Mouse (Mus musculus) embryo, embryonic 10 days (tissue): Measurements from ENCODE around the gene Shb.

Experiments
- DNase-seq: peaks from one replicate; pipeline ENCODE4 v3.0.0-alpha.2; 2015; ENCODE audit warnings: low spot score

Shb gene

DNA sequence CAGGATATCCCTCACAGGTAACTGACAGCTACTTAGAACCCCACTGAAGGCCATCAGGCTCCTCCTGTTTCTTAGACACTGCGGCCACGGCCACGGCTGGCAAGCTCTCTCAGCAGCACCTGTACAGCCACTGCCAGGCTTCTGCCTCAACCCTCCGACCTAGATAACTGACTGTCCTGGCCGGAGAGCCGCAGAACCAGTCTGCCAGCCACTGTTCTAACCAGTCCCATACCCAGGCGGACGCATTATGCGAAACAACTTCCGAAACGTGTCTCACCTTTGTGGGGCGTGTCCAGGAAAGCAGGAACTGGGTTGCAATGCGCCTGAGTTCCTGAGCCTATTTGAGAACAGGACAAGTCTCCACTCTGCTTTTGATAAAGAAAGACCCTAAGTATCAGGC is 50.0 kb downstream of the Shb start:
- DNase-seq, result no peak

DNA sequence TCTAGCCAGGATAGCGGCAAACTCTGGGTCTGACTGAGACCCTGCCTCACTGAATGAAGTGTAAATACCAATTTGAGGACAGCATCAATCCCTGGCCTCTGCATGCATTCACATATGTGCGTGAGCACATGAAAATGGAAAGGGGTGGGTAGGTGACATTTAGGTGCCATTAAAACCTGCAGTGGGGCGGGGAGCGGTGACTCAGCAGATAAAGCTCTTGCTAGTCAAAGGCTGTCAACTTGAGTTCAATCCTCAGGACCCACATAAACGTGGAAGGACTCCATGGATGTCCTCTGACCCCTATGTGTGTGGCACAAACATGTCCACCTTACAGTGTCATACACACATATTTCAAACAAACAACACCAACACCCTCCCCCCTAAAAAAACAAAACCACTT is 50.8 kb downstream of the Shb start:
- DNase-seq, result no peak

DNA sequence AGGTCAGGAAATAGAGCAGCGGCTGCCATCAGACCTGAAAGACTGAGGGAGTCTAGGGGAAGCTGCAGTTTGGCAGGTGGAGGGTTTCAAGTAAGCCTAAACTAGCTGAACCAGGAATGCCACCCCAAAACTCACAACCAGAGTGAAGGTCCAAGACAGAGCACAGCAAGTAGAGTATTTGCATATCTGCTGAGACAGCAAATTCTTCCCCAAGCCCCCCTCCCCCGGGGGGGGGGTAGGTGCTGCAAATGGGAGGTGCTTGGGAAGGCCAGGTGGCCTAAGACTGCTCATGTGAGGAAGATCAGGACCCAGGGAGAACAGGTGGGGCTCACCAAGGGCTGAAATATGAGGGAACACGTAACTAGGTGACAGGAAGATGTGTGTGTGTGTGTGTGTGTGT is 51.7 kb downstream of the Shb start:
- DNase-seq, result no peak

DNA sequence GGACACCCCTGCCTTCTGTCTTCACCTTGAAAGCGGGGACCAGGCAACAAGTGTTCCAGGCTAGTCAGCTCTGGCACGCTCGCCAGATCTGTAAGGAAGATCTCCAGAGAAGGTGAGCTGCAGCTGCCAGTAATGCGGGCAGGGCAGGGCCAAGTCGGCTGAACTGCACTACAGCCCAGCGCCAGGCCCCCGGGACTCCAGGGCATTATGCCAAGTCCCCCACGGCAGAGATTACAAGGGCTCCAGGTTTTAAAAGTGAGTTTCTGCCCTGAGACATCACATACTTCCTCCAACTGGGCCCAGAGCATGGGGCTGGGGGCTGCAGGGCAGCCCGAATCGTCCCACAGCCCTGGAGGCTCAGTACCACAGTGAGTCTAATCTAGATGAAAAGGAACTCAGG is 52.8 kb downstream of the Shb start:
- DNase-seq, result no peak

DNA sequence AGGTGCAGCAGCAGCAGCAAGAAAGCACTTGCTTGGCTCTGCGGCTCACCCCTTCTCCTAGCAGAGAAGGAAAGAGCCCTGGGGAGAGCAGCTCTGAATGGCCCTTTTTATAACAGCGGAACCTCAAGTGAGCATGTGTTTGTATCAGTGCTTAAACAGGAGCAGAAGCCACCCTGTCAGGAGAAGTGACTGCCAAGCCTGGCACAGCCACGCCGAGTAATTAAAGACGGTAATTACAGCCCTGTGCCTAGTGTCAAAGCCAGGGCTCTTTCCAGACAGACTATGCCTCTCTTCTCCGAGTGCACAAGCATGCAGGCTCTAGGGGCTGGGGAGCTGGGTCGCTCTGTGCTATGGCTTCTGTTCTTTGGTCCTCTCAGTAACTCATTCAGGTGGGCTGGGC is 54.1 kb downstream of the Shb start:
- DNase-seq, result no peak

DNA sequence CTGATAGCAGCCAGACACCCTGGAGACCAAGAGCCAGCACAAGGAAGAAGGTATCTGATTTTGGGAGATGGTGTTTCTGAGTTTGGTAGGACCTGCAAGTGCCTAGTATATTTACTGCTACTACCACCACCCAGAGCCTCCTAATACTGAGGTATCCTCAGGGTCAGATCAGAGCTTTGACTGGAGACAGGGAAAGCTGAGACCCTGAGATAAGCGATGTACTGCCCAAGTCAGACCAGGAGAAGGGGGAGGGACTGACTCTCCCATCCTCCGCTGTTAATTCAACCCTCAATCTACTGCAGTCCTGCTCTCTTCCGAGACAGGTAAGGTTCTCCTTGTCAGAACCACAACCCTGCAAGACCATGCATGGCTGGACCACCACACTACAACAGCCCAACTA is 55.2 kb downstream of the Shb start:
- no peak for DNase-seq

DNA sequence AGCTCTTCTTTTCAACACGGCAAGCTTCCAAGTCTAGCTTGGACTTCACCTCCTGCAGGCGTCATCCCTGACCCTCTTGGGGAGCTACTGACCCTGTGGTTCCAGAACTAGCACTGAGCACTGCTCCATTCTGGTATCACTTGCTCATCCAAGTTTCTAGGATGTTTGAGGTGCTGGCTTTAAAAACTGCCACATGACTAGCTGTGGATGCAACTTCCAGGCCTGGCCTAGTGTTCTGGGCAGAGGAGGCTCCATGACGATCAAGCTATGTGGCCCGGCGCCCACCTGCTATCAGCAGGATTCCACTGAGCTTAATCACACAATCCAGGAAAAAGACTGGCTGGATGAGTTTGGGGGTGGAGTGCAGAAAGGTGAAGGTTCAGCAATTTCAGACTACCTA is 57.4 kb downstream of the Shb start:
- no peak for DNase-seq

DNA sequence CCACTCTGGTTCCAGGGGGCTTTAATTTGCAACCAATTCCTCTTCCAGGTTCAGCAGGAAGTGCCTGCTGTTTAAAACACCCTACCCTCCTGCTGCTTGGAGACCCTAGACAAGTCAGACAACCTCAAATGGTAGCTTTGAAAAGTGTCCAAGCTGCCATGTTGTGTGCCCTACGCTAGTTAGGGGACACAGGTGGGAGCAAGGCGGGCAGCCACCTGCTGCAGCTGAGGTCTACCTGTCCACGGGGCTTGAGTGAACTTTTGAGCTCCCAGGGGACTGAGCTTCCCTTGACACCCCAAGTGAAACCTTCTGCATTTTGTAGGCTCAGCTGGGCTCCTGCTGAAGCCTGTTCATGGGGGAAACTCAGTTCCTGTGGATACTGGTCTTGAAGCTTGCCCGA is 58.1 kb downstream of the Shb start:
- DNase-seq, result no peak

DNA sequence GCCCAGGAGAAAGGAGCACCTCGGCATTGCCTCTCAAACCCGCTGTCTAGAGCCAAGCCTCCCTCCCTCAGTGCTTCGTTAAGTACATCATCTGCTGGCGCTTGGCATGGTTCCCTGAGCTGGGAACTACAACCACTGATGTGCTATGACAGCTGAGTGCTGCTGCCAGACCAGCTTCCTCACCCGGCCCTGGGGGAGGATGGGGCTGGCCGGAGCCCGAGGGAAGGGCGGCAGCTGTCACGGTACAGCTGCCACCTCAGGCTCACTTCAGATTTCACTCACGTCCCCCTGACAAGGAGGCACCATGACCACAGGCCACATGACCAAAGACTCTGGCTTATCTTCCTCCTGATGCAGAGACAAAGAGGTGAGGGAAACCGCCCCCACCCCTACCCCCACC is 59.1 kb downstream of the Shb start:
- DNase-seq, result no peak

DNA sequence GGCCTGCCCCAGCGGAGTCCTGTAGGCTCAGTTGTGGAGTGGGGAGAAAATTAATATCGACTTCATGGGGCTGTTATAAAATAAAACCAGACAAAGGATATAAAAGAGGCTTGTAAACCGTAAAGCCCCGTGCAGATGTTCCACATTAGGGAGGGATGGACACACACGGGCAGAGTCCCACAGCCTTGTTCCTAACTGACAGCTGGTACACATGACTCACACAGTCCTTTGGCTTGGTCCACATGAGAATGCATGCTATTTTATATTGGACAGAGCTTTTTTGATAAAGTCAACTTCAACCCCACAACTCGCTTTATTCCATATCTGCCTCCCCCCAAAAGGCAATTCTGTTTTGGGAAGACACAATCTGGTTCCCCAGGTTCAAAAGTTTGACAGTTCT is 59.6 kb downstream of the Shb start:
- DNase-seq, result no peak

DNA sequence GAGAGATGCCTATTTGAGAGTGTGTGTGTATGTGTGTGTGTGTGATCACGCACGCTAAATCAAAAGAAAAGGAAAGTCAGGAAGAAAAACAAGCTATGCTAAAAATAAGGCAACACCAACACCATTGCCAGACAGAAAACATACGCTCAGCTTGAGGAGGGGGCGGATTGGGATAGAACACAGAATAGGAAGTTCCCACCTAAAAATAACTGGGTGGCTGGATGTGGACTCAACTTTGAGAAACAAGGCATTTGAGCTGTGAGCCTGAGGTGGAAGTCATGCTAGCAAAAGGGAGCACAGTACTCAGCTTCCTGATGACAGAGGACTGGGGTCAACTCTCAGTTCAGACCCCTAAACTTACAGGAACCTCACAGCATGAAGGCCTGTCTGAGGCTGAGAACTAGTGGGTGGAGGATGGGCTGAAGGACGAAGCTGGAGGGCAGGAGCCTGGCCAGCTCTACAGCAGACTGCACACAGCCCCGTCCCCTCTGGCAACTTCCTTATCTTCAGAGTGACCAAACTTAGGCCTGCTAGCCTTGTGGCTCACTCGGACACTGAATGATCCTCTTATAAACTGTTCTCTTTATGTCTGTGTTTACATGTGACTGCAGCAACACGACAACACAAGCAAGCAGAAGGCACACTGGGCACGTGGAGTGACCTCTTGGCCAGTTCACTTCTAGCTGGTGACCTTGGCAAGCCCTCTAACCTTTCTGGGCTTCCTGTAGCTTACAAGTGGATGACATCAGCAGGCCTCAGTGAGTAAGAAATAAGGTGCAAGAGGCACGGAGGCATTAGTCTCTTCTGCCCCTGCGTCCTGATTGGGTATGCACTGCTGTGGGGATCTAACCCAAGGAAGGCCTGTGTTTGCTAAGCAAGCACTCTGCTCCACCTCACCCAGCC is 60.4 kb downstream of the Shb start:
- DNase-seq, result peak; percentile 19

DNA sequence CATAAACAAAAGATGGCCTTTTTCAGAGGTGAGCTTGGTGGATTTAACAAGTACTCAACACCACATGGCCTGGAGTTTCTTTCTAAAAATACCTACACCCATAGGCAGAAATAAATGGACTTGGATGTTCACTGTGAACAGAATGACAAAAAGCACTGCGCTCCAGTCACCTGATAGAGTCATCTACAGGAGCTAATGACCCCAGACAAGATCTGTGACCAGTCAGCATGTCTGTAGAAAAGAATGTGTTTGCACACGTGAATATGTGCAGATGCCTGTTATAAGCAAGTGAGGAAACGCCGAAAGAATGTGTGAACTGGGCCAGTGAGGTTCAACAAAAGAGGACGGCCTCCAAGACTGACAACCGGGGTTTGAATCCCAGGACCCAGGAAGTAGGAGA is 63.2 kb downstream of the Shb start:
- DNase-seq, result no peak

DNA sequence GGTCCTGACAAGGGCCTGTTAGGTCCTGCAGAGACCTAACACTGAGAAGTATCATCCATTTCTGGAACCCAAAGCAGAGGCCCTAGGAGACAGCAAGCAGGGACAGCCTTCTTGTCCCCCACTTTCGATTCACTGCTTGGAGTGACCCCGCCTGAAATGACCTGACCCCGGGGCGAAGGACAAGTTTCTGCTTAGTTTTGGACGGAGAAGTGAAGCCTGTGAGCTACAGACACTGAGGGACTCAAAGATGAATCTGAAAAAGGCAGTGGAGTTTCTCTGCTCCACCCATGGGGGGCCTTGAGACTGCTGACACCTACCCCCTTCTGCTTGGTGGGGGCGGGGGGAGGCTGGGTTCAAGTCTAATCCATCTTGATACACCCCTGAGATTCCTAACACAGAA is 63.8 kb downstream of the Shb start:
- no peak for DNase-seq

DNA sequence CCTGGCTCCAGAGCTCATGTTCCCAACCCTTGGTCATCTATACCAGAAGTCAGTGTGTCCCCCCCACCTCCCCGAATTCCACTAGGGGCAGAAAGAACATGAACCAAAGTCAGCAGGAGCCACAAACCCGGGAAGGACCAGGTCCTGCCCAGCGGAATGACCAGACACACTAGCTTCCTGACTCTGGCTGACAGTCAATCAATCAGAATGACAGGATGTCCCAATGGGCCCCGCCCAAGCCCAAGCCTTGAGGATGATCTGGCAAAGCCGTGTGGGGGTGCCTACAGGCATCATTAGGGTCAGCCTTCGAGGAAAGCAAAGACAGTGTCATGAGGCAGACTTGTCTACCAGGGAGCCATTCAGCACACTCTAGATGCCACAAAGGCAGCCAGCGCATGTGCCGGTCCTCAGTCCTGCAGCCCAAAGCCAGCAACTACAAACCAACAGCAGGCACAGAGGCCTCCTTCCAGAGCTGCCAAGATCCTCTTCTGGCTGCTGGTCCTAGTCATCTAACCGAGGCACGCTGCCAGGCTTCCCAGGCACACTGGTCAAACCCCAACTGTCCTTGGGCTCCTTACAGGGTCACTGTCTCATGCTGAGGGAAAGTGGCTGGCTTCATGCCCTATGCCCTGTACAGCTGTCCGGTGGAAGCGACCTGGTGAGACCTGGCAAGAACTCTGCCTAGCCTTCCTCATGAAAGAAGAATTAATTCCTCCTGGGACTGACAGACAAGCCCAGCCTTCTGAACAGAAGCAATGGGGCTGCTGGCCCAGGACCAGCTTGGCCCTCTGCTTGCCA is 65.0 kb downstream of the Shb start:
- DNase-seq, result no peak

DNA sequence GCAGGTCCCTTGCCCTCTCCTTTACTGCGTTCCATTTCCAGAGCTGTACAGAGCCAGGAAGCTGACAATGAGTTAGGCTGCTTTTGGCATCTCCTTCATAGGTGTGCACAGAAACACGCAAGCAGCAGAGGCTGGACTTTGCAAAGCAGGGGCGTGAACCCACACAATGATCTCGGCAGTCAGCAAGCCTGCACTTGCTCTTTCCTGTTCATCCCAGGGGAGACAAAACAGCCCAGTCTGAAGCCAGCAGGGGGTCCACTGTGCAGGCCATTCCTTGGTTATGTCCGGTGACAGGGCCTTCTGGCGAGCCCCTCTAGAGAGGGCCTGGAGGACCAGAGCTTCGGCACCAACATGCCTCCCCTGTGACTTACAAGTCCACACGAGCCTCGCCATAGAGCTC is 67.3 kb downstream of the Shb start:
- DNase-seq, result no peak

DNA sequence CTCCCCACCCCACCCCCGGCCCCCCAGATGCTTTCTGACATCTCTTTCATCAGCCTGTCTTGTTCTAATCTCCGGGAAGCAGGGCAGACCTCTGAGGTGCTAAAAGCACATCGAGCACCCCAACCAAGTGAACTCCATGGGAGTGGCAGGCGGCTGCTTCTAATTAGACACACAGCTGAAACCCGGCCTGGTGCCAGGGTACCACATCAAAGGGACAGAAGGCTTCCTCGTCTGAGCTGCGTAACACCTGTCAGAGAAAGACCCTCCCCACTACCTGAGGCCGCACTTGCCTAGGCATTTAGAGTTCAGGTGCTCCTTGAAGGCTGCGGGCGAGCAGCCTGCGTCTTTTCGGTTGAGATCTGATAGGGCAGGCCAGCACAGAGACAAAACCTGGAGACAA is 67.7 kb downstream of the Shb start:
- no peak for DNase-seq

DNA sequence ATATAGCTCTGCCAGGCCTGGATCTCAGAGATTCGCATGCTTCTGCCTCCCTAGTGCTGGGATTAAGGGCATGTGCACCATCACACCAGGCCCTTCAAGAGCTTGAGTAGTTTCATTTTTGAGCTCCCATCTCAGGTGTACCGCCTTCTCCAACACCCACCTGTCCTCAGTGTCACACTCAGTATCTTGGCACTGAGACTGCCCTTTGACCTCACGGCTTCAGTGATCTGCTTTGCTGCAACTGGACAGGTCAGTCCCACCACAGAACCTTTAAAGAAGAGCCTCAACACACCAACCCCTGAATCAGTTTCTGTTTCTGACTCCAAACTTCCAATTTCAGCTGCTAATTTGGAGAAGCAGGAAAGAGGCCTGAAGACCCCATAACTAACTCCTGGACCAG is 68.1 kb downstream of the Shb start:
- DNase-seq, result no peak

DNA sequence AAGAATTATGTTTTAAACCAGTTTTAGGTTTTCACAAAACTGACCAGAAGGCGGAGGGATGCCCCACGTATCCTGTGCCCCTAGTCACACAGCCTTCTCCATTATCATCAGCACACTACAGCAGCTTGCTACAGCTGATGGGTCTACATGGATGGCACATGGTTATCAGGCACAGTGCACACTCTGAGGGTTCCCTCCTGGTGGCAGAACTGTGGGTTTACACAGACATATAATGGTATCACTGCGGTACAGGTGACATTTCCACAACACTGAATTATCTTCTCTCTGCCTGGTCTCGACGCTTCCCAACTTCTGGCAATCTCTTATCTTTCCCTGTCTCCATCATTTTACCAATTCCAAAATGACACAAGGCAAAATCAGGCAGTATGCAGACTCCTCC is 69.6 kb downstream of the Shb start:
- DNase-seq, result no peak

DNA sequence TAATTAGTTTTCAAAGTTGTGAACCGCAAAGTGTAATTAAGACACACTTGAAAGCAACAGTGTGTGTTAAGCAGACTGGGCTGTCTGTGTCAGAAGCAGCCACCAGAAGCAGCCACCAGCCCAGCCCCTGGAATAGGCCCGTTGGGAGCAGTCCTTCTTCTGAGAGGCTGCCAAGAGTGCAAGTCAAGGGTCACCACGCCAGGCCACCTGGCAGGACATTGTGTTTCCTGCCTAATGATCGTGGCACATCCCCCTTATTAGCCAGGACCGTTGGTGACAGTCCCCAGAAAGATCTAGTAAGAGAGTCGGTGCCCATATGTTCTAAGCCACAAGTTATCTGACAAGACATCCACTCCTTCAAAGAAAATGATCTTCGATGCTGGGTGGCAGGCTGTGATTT is 70.6 kb downstream of the Shb start:
- DNase-seq, result peak; percentile 58

DNA sequence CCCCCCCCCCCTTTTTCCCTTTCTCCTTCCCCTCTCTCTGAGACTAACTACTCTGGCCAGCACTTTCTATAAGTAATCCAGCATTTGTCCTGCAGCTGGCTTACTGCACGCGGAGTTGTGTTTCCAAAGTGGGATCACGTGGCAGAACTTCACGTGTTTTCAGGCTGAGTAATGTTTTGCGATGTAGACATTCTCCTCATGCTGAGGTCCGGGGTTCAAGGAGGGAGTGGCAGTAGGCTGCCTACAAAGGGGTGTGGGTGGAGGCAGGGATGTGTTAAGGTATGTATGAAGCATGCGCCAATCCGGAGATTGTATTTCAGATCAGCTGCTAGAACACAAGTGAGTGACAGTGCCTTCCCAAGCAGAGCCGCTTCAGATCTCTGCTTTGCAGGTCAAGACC is 72.9 kb downstream of the Shb start:
- no peak for DNase-seq

DNA sequence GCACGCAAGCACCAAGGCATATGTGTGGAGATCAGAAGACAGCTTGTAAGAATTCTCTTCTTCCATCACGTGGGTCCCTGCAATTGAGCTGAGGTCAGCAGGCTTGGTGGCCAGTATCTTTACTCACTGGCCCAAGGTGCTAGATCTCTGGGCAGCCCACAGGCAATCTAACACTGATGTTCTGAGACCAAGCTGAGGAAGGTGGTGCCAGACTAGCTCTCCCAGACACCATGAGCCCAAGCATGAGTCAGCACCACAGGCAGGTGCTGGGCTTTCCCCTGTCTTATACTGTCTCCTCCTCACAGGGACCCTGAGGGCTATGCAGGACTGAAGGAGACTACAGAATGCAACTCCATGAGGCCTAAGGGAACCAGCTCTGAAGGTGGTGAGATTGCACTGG is 74.7 kb downstream of the Shb start:
- no peak for DNase-seq

DNA sequence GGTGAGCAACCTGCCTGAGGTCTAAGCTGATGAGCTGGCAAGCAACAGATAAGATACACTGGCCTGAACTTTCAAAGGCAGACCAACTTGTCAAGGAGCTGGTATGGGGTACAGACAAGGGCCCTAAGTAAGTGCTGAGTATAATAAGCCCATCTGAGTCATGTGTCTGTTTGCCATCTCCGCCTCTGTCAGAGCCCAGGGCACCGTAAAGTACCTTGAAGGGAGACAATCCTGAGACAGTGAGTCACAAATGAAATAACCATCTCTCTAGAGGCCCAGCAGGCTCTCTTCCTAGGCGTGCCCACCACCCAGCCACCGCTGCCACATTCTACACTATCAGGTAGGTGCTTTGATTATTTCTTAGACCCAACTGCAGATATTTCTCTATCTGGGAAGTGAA is 77.3 kb downstream of the Shb start:
- no peak for DNase-seq

DNA sequence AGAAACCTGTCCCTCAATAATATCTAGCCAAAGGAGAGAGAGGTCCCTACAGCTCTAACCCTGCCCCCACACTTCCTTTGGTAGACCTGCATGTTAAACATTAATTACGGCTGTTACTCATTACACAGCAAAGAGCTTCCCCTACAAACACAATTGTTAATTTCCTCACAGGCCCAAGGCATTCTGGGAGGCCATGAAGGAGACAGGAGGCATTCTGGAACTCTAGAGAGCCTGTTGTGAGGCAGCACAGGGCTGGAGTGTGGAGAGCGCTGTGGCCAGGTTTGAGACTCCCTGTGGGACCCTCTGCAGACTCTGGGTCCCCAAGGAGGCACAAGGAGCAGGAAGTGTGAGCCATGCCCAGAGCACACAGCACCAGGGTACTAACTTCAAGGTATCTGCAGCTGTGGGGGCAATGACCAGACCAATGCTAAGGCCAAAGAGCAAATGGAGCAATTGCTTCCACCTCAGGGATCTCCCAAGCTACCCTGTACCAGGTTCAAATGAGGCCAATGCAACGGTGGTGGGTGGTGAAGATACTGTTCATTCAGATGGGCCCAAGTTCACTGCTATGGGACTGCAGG is 78.9 kb downstream of the Shb start:
- peak; percentile 31 for DNase-seq
